Mouse (Mus musculus): ENCODE data around the gene Cplane1.

Cplane1 gene

GRCm38 (mm10) chr15:8302944-8303343, 134.0 kb downstream of the Cplane1 start:
- no peak for DNase-seq

- no peak for DNase-seq
Measured at GRCm38 (mm10) chr15:8305474-8305873, 136.6 kb downstream of the Cplane1 start.

- no peak for DNase-seq
Measured at GRCm38 (mm10) chr15:8317381-8317780, 148.5 kb downstream of the Cplane1 start.

GRCm38 (mm10) chr15:8319191-8319590, 150.3 kb downstream of the Cplane1 start:
- no peak for DNase-seq
